Mouse (Mus musculus): Measurements from ENCODE around the gene Gm498. TPM values are rescaled to one million over a fixed set of nuclear protein-coding genes. Genes with fewer than 3 reads are reported as not detected.

Gm498 gene
- polyA plus RNA-seq (2015; fragmentation: Nextera tagmentation; extraction: Ambion mirVana): not detected in 2 replicates

DNA sequence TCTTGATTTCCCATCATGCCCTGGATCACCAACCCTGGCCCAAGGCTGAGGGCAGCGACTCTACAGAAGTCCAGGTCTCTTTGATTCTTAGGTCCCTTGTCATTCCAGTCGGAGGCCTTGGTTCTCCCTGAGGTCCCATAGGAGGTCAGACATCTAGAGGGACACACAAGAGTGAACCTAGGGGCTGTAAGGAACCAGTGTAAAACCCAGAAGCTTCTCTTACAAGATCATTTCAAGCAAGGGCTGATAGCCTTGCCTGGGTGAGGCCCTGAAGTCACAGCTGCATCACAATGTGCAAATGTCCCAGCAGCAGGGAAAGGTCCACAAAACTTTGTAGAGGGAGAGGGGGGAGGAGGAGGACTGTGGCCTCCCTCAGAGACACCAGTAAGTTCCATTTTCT lies at the start of gene Gm498:
Gm498 (plus strand) TSS at position 301 of the 400 bp plus-strand sequence.
- Histone ChIP-seq H3K4me3 (no peak within 1 kb of the TSS), H3K36me3 (replicated peaks) (no peaks in the 10 kb centered on the region), H3K4me1 (no peaks in the 10 kb centered on the region), H3K9me3 (no peaks in the 10 kb centered on the region), H3K27me3 (replicated peaks) (no peaks in the 10 kb centered on the region), H3K9ac (no peak within 1 kb of the TSS), H3K27ac (no peak within 1 kb of the TSS), H3K4me2 (no peak within 1 kb of the TSS)
- ATAC-seq (replicated peaks): no peak
- 85% methylated on average over 2 of the region's 2 CpGs for WGBS

DNA sequence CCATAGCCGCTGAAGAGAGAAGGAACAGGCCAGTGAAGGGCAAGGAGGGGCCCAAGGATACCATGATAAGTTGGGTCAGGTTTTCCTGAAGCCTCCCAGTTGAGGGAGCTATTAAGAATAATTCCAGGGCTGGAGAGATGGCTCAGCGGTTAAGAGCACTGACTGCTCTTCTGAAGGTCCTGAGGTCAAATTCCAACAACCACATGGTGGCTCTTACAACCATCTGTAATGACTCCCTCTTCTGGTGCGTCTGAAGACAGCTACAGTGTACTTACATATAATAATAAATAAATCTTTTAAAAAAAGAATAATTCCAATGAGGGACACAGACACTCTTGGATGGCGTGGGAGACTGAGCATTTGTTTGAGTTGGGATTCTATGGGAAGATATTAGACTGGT lies 47.4 kb upstream of the Gm498 start:
- no peak for ATAC-seq (replicated peaks)
- Histone ChIP-seq H3K27me3 (replicated peaks) (no peaks in the 10 kb centered on the region), H3K9ac (no peak overlapping the region), H3K4me2 (no peak overlapping the region), H3K4me3 (no peak overlapping the region), H3K36me3 (replicated peaks) (peaks cover 12% of the 10 kb centered on the region; the same call in 1 of the 2 replicates), H3K4me1 (peaks cover 14% of the 10 kb centered on the region), H3K9me3 (no peaks in the 10 kb centered on the region), H3K27ac (no peak overlapping the region)
- 87% methylated on average over 4 of the region's 4 CpGs for WGBS

- Histone ChIP-seq H3K4me1 (peaks cover 14% of the 10 kb centered on the region), H3K27me3 (replicated peaks) (no peaks in the 10 kb centered on the region), H3K36me3 (replicated peaks) (no peaks in the 10 kb centered on the region), H3K9ac (no peak overlapping the region), H3K4me3 (no peak overlapping the region), H3K4me2 (no peak overlapping the region), H3K27ac (no peak overlapping the region), H3K9me3 (no peaks in the 10 kb centered on the region)
- no peak for ATAC-seq (replicated peaks)
- WGBS: 85% methylated on average over 2 of the region's 2 CpGs
These were observed 45.4 kb upstream of the Gm498 start for GRCm38 (mm10) chr7:143821241-143821640.

GRCm38 (mm10) chr7:143822375-143823265 lies 44.0 kb upstream of the Gm498 start, which contains the start of the genes Nadsyn1 and Dhcr7:
Nadsyn1 (minus strand) TSS chr7:143822849.
Dhcr7 (plus strand) TSS chr7:143823145.
- Histone ChIP-seq H3K9ac (peak within 1 kb of the TSS; percentile 58), H3K4me2 (peak within 1 kb of the TSS; percentile 68), H3K27me3 (replicated peaks) (no peaks in the 10 kb centered on the region), H3K36me3 (replicated peaks) (no peaks in the 10 kb centered on the region), H3K4me1 (peaks cover 14% of the 10 kb centered on the region), H3K27ac (peak within 1 kb of the TSS; percentile 82), H3K4me3 (peak within 1 kb of the TSS; percentile 55), H3K9me3 (no peaks in the 10 kb centered on the region)
- under 1% methylated on average over 40 of the region's 40 CpGs for WGBS
- peak; percentile 96 for ATAC-seq (replicated peaks)

DNA sequence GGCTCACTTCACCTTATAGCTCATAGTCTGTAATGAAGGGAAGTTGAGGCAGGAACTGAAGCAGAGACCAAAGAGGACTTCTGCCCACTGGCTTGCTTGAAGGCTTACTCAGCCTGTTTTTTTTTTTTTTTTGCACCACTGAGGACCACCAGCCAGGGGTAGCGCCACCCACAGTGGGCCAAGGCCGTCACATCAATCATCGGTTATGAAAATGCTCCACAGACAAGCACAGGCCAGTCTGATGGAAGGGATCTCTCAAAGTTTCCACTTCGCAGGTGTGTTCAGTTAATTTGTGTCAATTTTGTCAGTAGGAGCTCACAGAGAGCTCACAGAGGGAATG lies 43.4 kb upstream of the Gm498 start:
- Histone ChIP-seq H3K36me3 (replicated peaks) (no peaks in the 10 kb centered on the region), H3K27me3 (replicated peaks) (no peaks in the 10 kb centered on the region), H3K9me3 (no peaks in the 10 kb centered on the region), H3K9ac (peak overlapping the region; percentile 20; the same call in 1 of the 2 replicates), H3K4me1 (peaks cover 14% of the 10 kb centered on the region), H3K4me2 (peak overlapping the region; percentile 68), H3K4me3 (peak overlapping the region; percentile 55), H3K27ac (peak overlapping the region; percentile 82)
- WGBS: 67% methylated on average over 4 of the region's 4 CpGs
- no peak; the same call in 1 of the 2 replicates for ATAC-seq (replicated peaks)

DNA sequence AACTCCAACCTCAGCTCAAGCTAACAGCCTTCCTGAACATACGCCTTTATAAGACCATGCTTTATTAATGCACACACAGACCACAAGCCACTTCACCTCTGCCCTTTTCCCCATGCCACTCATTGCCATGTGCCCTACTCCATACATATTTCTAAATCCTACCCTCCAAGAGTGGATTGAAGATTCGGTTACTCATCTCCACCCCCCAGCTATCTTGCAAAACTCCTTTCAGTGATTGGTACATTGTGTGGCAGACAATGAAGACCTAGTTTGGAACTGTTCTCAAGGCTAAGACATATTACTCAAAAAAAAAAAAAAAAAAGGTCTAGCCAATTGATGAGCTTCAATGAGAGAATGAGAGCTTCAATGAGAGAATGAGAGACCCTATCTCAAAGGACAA lies 39.7 kb upstream of the Gm498 start:
- no peak overlapping the region for H3K27ac ChIP-seq
- 96% methylated on average over 2 of the region's 2 CpGs for WGBS
- H3K9me3 ChIP-seq: no peaks in the 10 kb centered on the region
- no peak overlapping the region for H3K4me2 ChIP-seq
- H3K4me1 ChIP-seq: peaks cover 29% of the 10 kb centered on the region
- no peaks in the 10 kb centered on the region for H3K36me3 ChIP-seq (replicated peaks)
- ATAC-seq (replicated peaks): no peak
- no peak overlapping the region for H3K9ac ChIP-seq
- H3K27me3 ChIP-seq (replicated peaks): no peaks in the 10 kb centered on the region
- no peak overlapping the region for H3K4me3 ChIP-seq

DNA sequence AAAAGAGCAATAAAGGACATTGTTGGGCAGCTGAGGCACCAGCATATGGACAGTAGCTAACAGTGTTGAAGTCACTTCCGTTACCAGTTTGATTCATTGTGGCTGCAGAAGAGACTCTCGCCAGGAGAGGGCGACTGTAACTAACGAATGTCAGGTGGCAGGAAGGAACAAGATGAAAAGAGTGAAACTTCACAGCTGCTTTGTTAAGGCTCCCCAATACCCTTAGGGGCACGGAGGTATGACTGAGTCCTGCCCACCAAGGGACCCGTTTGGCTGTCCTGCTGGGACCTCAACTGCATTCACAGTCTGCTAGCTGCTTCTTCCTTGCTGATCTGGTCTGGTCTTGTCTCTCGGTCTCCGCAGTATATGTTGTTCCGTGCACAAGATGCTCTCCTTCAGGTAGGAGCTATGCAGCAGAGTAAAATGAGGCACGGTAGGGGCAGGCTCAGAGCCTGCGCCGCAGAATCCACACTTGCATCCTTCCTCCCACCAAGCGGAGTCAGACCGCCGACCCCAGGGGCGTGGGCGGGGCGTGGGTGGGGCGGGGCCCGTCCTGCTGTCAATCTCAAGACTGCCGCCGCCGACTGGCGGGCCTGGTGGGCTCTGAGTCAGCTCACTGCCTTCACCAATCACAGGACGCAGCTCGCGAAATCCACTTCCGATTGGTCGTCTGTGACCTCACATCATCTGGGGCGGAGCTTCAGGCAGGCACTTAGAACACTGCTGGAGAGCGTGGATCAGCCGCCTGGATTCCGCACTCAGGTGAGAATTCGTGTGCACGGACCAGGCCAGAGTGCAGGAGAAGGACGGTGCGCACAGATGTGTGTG lies 36.9 kb upstream of the Gm498 start:
- Histone ChIP-seq H3K4me1 (peaks cover 47% of the 10 kb centered on the region), H3K4me2 (peak overlapping the region; percentile 87), H3K27ac (peak overlapping the region; percentile 95), H3K27me3 (replicated peaks) (no peaks in the 10 kb centered on the region), H3K9me3 (no peaks in the 10 kb centered on the region), H3K36me3 (replicated peaks) (no peaks in the 10 kb centered on the region), H3K9ac (peak overlapping the region; percentile 69), H3K4me3 (peak overlapping the region; percentile 56)
- WGBS: under 1% methylated on average over 37 of the region's 37 CpGs
- ATAC-seq (replicated peaks): peak; percentile 98

DNA sequence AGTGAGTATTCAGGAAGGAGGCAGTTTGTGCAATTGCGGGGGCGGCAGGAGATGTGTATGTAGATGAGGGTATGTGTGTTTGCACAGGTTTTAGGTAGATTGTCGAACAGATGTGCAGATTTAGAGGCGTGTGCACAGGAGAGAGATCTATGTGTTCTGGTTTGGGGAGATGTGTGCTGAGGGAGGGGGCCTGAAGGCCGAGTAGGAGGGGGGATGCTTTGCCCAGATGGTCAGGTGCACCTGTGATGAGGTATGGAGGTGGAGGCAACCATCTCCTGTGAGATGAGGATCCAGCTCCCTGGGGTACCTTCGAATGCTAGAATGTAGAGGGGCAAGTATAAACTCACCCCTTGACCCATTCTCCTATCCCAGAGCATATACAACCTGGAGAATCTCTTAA lies 36.2 kb upstream of the Gm498 start:
- H3K27ac ChIP-seq: peak overlapping the region; percentile 82
- no peaks in the 10 kb centered on the region for H3K27me3 ChIP-seq (replicated peaks)
- H3K9ac ChIP-seq: peak overlapping the region; percentile 69
- peaks cover 54% of the 10 kb centered on the region for H3K4me1 ChIP-seq
- no peaks in the 10 kb centered on the region for H3K9me3 ChIP-seq
- H3K4me2 ChIP-seq: peak overlapping the region; percentile 87
- 8% methylated on average over 6 of the region's 6 CpGs for WGBS
- no peaks in the 10 kb centered on the region for H3K36me3 ChIP-seq (replicated peaks)
- peak; percentile 48 for ATAC-seq (replicated peaks)
- H3K4me3 ChIP-seq: peak overlapping the region; percentile 56

DNA sequence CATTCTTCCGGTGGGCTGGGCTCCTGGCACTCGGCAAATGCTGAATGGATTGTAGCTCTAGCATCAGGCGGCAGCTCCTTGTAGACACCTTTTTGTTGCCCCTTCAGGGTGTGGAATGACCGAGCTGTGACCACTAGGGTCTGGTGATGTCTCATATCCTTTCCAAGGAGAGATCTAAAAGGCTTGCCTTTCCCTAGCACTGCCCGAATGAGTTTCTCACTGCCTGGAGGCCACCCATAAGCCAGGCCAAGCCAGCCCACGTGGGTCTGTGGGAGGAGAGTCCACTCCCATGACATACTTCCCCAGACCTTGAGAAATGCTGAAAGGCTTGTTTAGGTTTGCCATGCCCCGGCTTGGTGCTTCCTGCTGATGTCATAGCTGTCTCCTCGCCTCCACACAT lies 34.4 kb upstream of the Gm498 start:
- H3K27ac ChIP-seq: no peak overlapping the region
- H3K9ac ChIP-seq: no peak overlapping the region
- 0 out of 2 replicates have a peak, but pooled peaks cover 3% of the 10 kb centered on the region for H3K36me3 ChIP-seq (replicated peaks)
- no peaks in the 10 kb centered on the region for H3K27me3 ChIP-seq (replicated peaks)
- H3K4me2 ChIP-seq: peak overlapping the region; percentile 87; the same call in 1 of the 2 replicates
- H3K4me3 ChIP-seq: no peak overlapping the region
- ATAC-seq (replicated peaks): no peak
- peaks cover 63% of the 10 kb centered on the region for H3K4me1 ChIP-seq
- WGBS: 83% methylated on average over 8 of the region's 8 CpGs
- no peaks in the 10 kb centered on the region for H3K9me3 ChIP-seq

- Histone ChIP-seq H3K4me1 (peaks cover 63% of the 10 kb centered on the region), H3K4me3 (no peak overlapping the region), H3K36me3 (replicated peaks) (peaks cover 6% of the 10 kb centered on the region; the same call in 1 of the 2 replicates), H3K27me3 (replicated peaks) (no peaks in the 10 kb centered on the region), H3K9me3 (no peaks in the 10 kb centered on the region), H3K4me2 (0 out of 2 replicates have a peak overlapping the region, but pooled peaks have one; percentile 12), H3K27ac (no peak overlapping the region), H3K9ac (no peak overlapping the region)
- ATAC-seq (replicated peaks): no peak
- WGBS: 96% methylated on average over 2 of the region's 2 CpGs
These were observed 34.0 kb upstream of the Gm498 start for GRCm38 (mm10) chr7:143832611-143833010.

DNA sequence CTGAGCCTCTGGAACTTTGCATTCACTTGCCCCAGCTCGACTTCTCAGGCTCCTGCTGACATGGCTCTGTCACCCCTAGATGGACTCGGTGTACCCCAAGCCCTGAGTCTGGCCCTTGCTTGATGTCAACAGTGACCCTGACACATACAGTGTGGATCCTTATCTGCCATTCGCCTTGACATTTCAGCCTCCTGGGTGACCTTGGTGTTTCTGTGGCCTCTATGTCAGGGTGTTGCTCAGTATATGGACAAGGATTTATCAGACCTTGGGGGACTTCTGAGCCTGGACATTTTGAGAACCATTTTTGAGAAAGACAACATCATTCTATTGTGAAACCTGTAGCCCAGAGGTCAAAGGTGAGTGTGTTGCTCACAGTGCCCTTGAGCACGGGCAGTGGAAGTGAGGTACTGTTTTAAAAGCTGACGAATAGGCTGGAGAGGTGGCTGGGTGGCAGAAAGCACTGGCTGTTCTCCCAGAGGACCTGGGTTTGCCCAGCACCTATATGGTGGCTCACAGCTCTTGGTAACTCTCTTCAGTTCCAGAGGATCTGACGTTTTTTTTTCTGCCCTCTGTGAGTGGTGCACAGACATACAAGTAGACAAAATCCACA lies 33.0 kb upstream of the Gm498 start:
- Histone ChIP-seq H3K9me3 (no peaks in the 10 kb centered on the region), H3K27me3 (replicated peaks) (no peaks in the 10 kb centered on the region), H3K36me3 (replicated peaks) (peaks cover 10% of the 10 kb centered on the region; the same call in 1 of the 2 replicates), H3K9ac (no peak overlapping the region), H3K4me1 (peaks cover 63% of the 10 kb centered on the region), H3K4me2 (peak overlapping the region; percentile 12; the same call in 1 of the 2 replicates), H3K4me3 (no peak overlapping the region), H3K27ac (no peak overlapping the region)
- ATAC-seq (replicated peaks): no peak
- WGBS: 87% methylated on average over 6 of the region's 6 CpGs

GRCm38 (mm10) chr7:143834316-143834715 lies 32.3 kb upstream of the Gm498 start:
- Histone ChIP-seq H3K9ac (no peak overlapping the region), H3K4me1 (peaks cover 60% of the 10 kb centered on the region), H3K36me3 (replicated peaks) (peaks cover 11% of the 10 kb centered on the region; the same call in 1 of the 2 replicates), H3K4me2 (no peak overlapping the region), H3K27me3 (replicated peaks) (no peaks in the 10 kb centered on the region), H3K4me3 (no peak overlapping the region), H3K9me3 (no peaks in the 10 kb centered on the region), H3K27ac (no peak overlapping the region)
- no peak for ATAC-seq (replicated peaks)
- 91% methylated on average over 2 of the region's 2 CpGs for WGBS

Data from midbrain, embryonic 15.5 days (tissue).